Mouse (Mus musculus) heart, embryonic 14.5 days (tissue): ENCODE results near the gene Fes. TPM values are rescaled to one million over a fixed set of nuclear protein-coding genes. Genes with fewer than 3 reads are reported as not detected.

Experiments
- ATAC-seq: fragments of 200-750 bp; cut with Nextera tagmentation; 2 replicates; pipeline ENCODE4 v1.8.0; 2017; ENCODE audit warnings: low read depth, moderate TSS enrichment; ENCODE audit not compliant: insufficient number of reproducible peaks, insufficient read depth, low FRiP score
- H3K27ac ChIP-seq, 2 experiments: fragments of 200-500 bp in 1 of 2; fragments of 300-500 bp in 1 of 2; sonication (generic) in 1 of 2; replicated peaks in 1 of 2; 2 replicates each; pipeline ENCODE4 v1.5.1; 2012 to 2014; ENCODE audit warnings: low read depth in 2 of 2, low read length in 2 of 2, control low read depth in 1 of 2, mild to moderate bottlenecking in 1 of 2, mixed read lengths in 1 of 2; ENCODE audit not compliant: control insufficient read depth in 1 of 2, insufficient read depth in 1 of 2
- H3K27me3 ChIP-seq: fragments of 300-500 bp; sonication (generic); 2 replicates; pipeline ENCODE4 v1.6.1; 2014; ENCODE audit warnings: mild to moderate bottlenecking, low read length, control low read depth; ENCODE audit not compliant: control insufficient read depth, insufficient read depth
- H3K36me3 ChIP-seq: fragments of 300-500 bp; sonication (generic); 2 replicates; pipeline ENCODE4 v1.6.1; 2014; ENCODE audit warnings: mild to moderate bottlenecking, control low read depth, low read length, mixed read lengths; ENCODE audit not compliant: control insufficient read depth, insufficient read depth
- H3K4me1 ChIP-seq, 2 experiments: fragments of 200-500 bp in 1 of 2; fragments of 300-500 bp in 1 of 2; sonication (generic) in 1 of 2; 2 replicates each; pipeline ENCODE4 v1.6.1; 2012 to 2014; ENCODE audit warnings: low read length in 2 of 2, control low read depth in 1 of 2, mixed read lengths in 1 of 2; ENCODE audit not compliant: control insufficient read depth in 2 of 2, insufficient read depth in 2 of 2
- H3K4me2 ChIP-seq: fragments of 300-500 bp; sonication (generic); 2 replicates; pipeline ENCODE4 v1.6.1; 2014; ENCODE audit warnings: mild to moderate bottlenecking, low read length
- H3K4me3 ChIP-seq, 2 experiments: fragments of 200-500 bp in 1 of 2; fragments of 300-500 bp in 1 of 2; sonication (generic) in 1 of 2; 2 replicates each; pipeline ENCODE4 v1.5.1; 2012 to 2014; ENCODE audit warnings: low read length in 2 of 2, mild to moderate bottlenecking in 2 of 2, control low read depth in 1 of 2, low read depth in 1 of 2, moderate library complexity in 1 of 2; ENCODE audit not compliant: control insufficient read depth in 1 of 2, insufficient read depth in 1 of 2
- H3K9ac ChIP-seq: fragments of 300-500 bp; sonication (generic); 2 replicates; pipeline ENCODE4 v1.6.1; 2014; ENCODE audit warnings: mild to moderate bottlenecking, low read length
- H3K9me3 ChIP-seq: fragments of 300-500 bp; sonication (generic); 2 replicates; pipeline ENCODE4 v1.6.1; 2016; ENCODE audit warnings: low read length, control low read depth; ENCODE audit not compliant: control insufficient read depth
- WGBS: fragments of 180-500 bp; shearing (Covaris S2); extraction: QIAGEN DNeasy Blood & Tissue Kit; methylation state at CpG from one replicate; pipeline ENCODE4 v1.1.7; 2014; 5-methylcytosine and 5-hydroxymethylcytosine counted together
- polyA plus RNA-seq: library from polyadenylated mRNA; unstranded; fragments of >200 nt; fragmentation: Nextera tagmentation; extraction: Ambion mirVana; gene quantifications from 2 replicates; pipeline ENCODE4 v1.2.1, GENCODE M21; 2014

Gene Fes
- polyA plus RNA-seq, 1 experiment from 2014 or later: 12.3 TPM

GRCm38 (mm10) chr7:80387033-80387632 is 613 bp downstream of the Fes start:
- 36% methylated on average over 17 of the region's 17 CpGs for WGBS
- peak overlapping the region; percentile 41 to 44 for H3K4me3 ChIP-seq
- peak overlapping the region; percentile 75 for H3K9ac ChIP-seq
- peak overlapping the region; percentile 73 for H3K4me2 ChIP-seq
- H3K36me3 ChIP-seq: peaks cover 39% of the 10 kb centered on the region
- ATAC-seq: 0 out of 2 replicates have a peak, but pooled peaks have one; percentile 27
- H3K27me3 ChIP-seq: no peaks in the 10 kb centered on the region
- peaks cover 5 to 21% of the 10 kb centered on the region in 2 experiments; a peak in 3 of 4 replicates for H3K4me1 ChIP-seq
- H3K27ac ChIP-seq: peak overlapping the region; percentile 57 to 80
- H3K9me3 ChIP-seq: no peaks in the 10 kb centered on the region

GRCm38 (mm10) chr7:80386235-80386930 is 1.4 kb downstream of the Fes start:
- Histone ChIP-seq H3K4me1 (peaks cover 5 to 21% of the 10 kb centered on the region in 2 experiments; a peak in 3 of 4 replicates), H3K36me3 (peaks cover 38% of the 10 kb centered on the region), H3K9me3 (no peaks in the 10 kb centered on the region), H3K4me3 (peak overlapping the region; percentile 41 to 44), H3K27ac (peak overlapping the region; percentile 21 to 80), H3K27me3 (no peaks in the 10 kb centered on the region), H3K4me2 (peak overlapping the region; percentile 73), H3K9ac (peak overlapping the region; percentile 75)
- WGBS: 31% methylated on average over 16 of the region's 18 CpGs
- peak; percentile 40; the same call in 1 of the 2 replicates for ATAC-seq

- H3K9ac ChIP-seq: no peak overlapping the region
- WGBS: 78% methylated on average over 11 of the region's 11 CpGs
- H3K4me3 ChIP-seq: no peak overlapping the region
- H3K4me2 ChIP-seq: no peak overlapping the region
- no peaks in the 10 kb centered on the region for H3K9me3 ChIP-seq
- no peak for ATAC-seq
- H3K27ac ChIP-seq: no peak overlapping the region
- H3K4me1 ChIP-seq: peaks cover 5 to 17% of the 10 kb centered on the region in 2 experiments; a peak in 3 of 4 replicates
- no peaks in the 10 kb centered on the region for H3K27me3 ChIP-seq
- H3K36me3 ChIP-seq: peaks cover 40% of the 10 kb centered on the region
Observed at GRCm38 (mm10) chr7:80382919-80383318, 4.8 kb downstream of the Fes start.

- Histone ChIP-seq H3K36me3 (peaks cover 40% of the 10 kb centered on the region), H3K27me3 (no peaks in the 10 kb centered on the region), H3K9ac (no peak overlapping the region), H3K4me2 (no peak overlapping the region), H3K27ac (no peak overlapping the region), H3K4me1 (peaks cover 0 to 3% of the 10 kb centered on the region in 2 experiments; a peak in 1 of 4 replicates), H3K9me3 (no peaks in the 10 kb centered on the region), H3K4me3 (no peak overlapping the region)
- ATAC-seq: no peak
- WGBS: 58% methylated on average over 13 of the region's 13 CpGs
Observed at GRCm38 (mm10) chr7:80379531-80379930, 8.2 kb downstream of the Fes start.

GRCm38 (mm10) chr7:80377471-80377870 is 10.3 kb downstream of the Fes start:
- WGBS: 25% methylated on average over 6 of the region's 6 CpGs
- ATAC-seq: no peak
- no peak overlapping the region for H3K4me3 ChIP-seq

GRCm38 (mm10) chr7:80376192-80376591 is 11.6 kb downstream of the Fes start:
- Histone ChIP-seq H3K4me2 (no peak overlapping the region), H3K9ac (no peak overlapping the region), H3K4me3 (no peak overlapping the region), H3K9me3 (no peaks in the 10 kb centered on the region), H3K36me3 (peaks cover 19% of the 10 kb centered on the region; the same call in 1 of the 2 replicates), H3K27me3 (no peaks in the 10 kb centered on the region), H3K27ac (no peak overlapping the region), H3K4me1 (peaks cover 0 to 3% of the 10 kb centered on the region in 2 experiments; a peak in 1 of 4 replicates)
- whole genome bisulfite sequencing: 81% methylated on average over 10 of the region's 10 CpGs
- no peak for ATAC-seq

More at GRCm38 (mm10) chr7:80377471-80377870, 10.3 kb downstream of the Fes start:
- Histone ChIP-seq H3K27me3 (no peaks in the 10 kb centered on the region), H3K4me2 (no peak overlapping the region), H3K36me3 (peaks cover 28% of the 10 kb centered on the region), H3K9me3 (no peaks in the 10 kb centered on the region), H3K9ac (no peak overlapping the region), H3K27ac (no peak overlapping the region), H3K4me1 (peaks cover 0 to 3% of the 10 kb centered on the region in 2 experiments; a peak in 1 of 4 replicates)

GRCm38 (mm10) chr7:80375376-80376039 is 12.2 kb downstream of the Fes start:
- Histone ChIP-seq H3K27ac (no peak overlapping the region), H3K9me3 (no peaks in the 10 kb centered on the region), H3K27me3 (no peaks in the 10 kb centered on the region), H3K4me1 (peaks cover 0 to 3% of the 10 kb centered on the region in 2 experiments; a peak in 1 of 4 replicates), H3K9ac (no peak overlapping the region), H3K4me2 (no peak overlapping the region), H3K4me3 (no peak overlapping the region), H3K36me3 (peaks cover 14% of the 10 kb centered on the region; the same call in 1 of the 2 replicates)
- ATAC-seq: no peak
- WGBS: 42% methylated on average over 9 of the region's 9 CpGs
